Mouse (Mus musculus): ENCODE results near the gene Ccdc24.

DNA sequence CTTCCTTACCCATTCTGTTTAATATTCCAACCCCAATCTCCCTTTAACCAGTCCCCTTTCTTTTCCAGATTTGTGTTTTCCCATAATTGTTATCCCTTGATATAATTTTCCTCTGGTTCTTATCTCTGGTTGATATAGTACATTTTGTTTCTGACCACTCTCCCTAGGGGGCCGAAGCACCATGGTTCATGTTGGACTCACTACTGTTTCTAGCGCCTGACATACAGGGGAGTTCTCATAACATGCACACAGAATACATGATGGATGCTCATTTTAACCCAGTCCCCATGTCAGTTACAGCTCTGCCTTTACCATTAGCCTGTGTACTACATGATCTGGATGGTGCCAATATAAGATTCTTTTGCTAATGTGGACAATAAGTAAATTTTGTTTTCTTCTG is 15.6 kb upstream of the Ccdc24 start:
- no peak for TF ChIP-seq POLR2A (IDR thresholded peaks at IDR 0.05; ENCODE audit: low read depth, low read length)
- TF ChIP-seq CTCF (IDR thresholded peaks at IDR 0.05; ENCODE audit: extremely low read depth, insufficient read depth, insufficient read length, insufficient replicate concordance): no peak

Measured in spleen, adult 2 months (tissue).